Mouse (Mus musculus) ES-E14 (cell line): ENCODE measurements around the gene Taldo1. TPM values are rescaled to one million over a fixed set of nuclear protein-coding genes. Genes with fewer than 3 reads are reported as not detected.
A peak's percentile ranks its signal among the peaks of the same experiment; 100 is the strongest.

Experiments
- DNase-seq: peaks from one replicate; pipeline ENCODE4 v3.0.0-alpha.2; 2013; ENCODE audit warnings: low read depth, low spot score
- H3K27ac ChIP-seq: 2 replicates; pipeline ENCODE4 v1.5.1; 2012; ENCODE audit warnings: low read depth, mild to moderate bottlenecking, low read length, moderate library complexity, mixed read lengths; ENCODE audit not compliant: poor library complexity, insufficient read depth, severe bottlenecking
- H3K36me3 ChIP-seq: 2 replicates; pipeline ENCODE4 v1.6.1; 2012; ENCODE audit warnings: mild to moderate bottlenecking, low read length, moderate library complexity, mixed read lengths; ENCODE audit not compliant: control insufficient read depth, poor library complexity, insufficient read depth, severe bottlenecking
- H3K4me1 ChIP-seq, 2 experiments: fragments of 150-350 bp in 1 of 2; sonication (generic) in 1 of 2; 2 replicates each; pipeline ENCODE4 v1.6.1; 2012; ENCODE audit warnings: low read length in 2 of 2, mild to moderate bottlenecking in 1 of 2, mixed read lengths in 1 of 2; ENCODE audit not compliant: control insufficient read depth in 2 of 2, insufficient read depth in 2 of 2, poor library complexity in 1 of 2
- H3K4me3 ChIP-seq, 2 experiments: fragments of 150-350 bp in 1 of 2; sonication (generic) in 1 of 2; 2 replicates each; pipeline ENCODE4 v1.5.1; 2012; ENCODE audit warnings: low read length in 2 of 2, low read depth in 1 of 2, mild to moderate bottlenecking in 1 of 2, mixed read lengths in 1 of 2; ENCODE audit not compliant: insufficient read depth in 1 of 2, poor library complexity in 1 of 2, severe bottlenecking in 1 of 2
- H3K9ac ChIP-seq: 2 replicates; pipeline ENCODE4 v1.6.1; 2012; ENCODE audit warnings: low read depth, mild to moderate bottlenecking, low read length, mixed read lengths; ENCODE audit not compliant: poor library complexity, insufficient read depth, severe bottlenecking
- H3K9me3 ChIP-seq: fragments of 150-350 bp; sonication (generic); 2 replicates; pipeline ENCODE4 v1.6.1; 2012; ENCODE audit warnings: low read depth, mild to moderate bottlenecking, low read length; ENCODE audit not compliant: control insufficient read depth, insufficient read depth
- CHD2 ChIP-seq: IDR thresholded peaks from 2 replicates; pipeline ENCODE4 v1.6.1; 2014; ENCODE audit warnings: mild to moderate bottlenecking, low read depth, low read length, inconsistent platforms
- HCFC1 ChIP-seq: IDR thresholded peaks from 2 replicates; pipeline ENCODE4 v1.6.1; 2012; ENCODE audit warnings: low read length, inconsistent platforms, borderline replicate concordance; ENCODE audit not compliant: insufficient read depth
- MAFK ChIP-seq: IDR thresholded peaks from 2 replicates; pipeline ENCODE4 v1.6.1; 2014; ENCODE audit warnings: mild to moderate bottlenecking, low read depth, low read length, inconsistent platforms; ENCODE audit not compliant: insufficient read depth
- ZC3H11A ChIP-seq: IDR thresholded peaks from 2 replicates; pipeline ENCODE4 v1.6.1; 2012; ENCODE audit warnings: low read depth, mild to moderate bottlenecking, inconsistent platforms, low read length, borderline replicate concordance
- ZNF384 ChIP-seq: IDR thresholded peaks from 2 replicates; pipeline ENCODE4 v1.6.1; 2012; ENCODE audit warnings: low read depth, low read length, inconsistent platforms
- in situ Hi-C, 2 experiments: fragments of 600-800 bp; cut with MboI; formaldehyde crosslinking; loops; one replicate each; pipeline ENCODE4 v1.15.1; 2025; ENCODE audit warnings: low sequenced_read_pairs in 2 of 2, inconsistent platforms in 1 of 2; ENCODE audit not compliant: unreplicated experiment in 2 of 2
- total RNA-seq: library from RNA; depleted of rRNA; stranded (reverse); fragments of 300-350 nt; gene quantifications from 2 replicates; pipeline ENCODE4 v1.2.3, GENCODE M21; 2012

The Taldo1 gene
- total RNA-seq, 1 experiment: 327 TPM

DNA sequence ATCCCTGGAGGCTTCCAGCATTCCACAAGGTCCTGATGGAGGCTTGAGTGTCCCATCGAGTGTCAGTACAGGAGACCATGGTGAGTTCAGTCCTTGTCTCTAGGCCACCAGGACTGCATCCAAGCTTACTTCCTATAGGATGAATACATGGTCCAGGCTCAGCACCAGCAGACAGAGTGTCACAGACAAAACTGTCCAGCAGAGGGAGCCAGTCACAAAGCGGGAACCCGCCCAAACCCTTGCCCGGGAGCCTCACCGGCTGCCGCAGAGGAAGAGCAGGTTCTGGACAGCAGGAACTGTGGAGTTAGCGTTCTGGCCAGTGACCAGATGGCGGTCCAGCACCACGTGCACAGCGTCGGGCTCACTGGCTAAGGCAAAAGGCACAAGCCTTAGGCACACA is 16.8 kb downstream of the Taldo1 start:
- Histone ChIP-seq H3K4me1 (peaks cover 0 to 3% of the 10 kb centered on the region in 2 experiments; a peak in 1 of 4 replicates), H3K9ac (no peak overlapping the region), H3K9me3 (no peaks in the 10 kb centered on the region), H3K36me3 (peaks cover 12% of the 10 kb centered on the region; the same call in 1 of the 2 replicates), H3K27ac (no peak overlapping the region), H3K4me3 (no peak overlapping the region)
- in situ Hi-C loops: no loop called here
- TF ChIP-seq MAFK: no peak
- TF ChIP-seq ZC3H11A: no peak
- no peak for TF ChIP-seq HCFC1
- no peak for TF ChIP-seq CHD2
- no peak for TF ChIP-seq ZNF384
- peak; percentile 85 for DNase-seq

DNA sequence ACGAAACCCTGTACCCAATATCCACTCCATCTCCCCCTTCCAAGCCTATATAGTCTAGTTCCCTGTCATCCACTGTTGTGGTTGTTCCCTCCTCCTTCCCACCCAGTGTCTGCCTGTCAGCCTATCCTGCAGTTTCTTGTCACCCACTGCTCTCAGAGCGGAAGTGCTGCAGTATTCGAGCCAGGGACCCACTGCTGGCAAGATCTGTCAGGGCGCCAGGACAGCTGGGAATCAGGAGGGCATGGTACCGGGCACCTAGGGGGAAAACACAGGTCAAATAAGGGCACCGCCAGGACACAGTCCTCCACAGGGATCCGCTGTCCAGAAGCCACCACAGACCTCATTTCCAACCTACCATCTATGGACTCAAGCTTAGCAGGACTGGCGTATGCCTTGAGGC is 18.6 kb downstream of the Taldo1 start:
- Histone ChIP-seq H3K4me3 (no peak overlapping the region), H3K36me3 (peaks cover 12% of the 10 kb centered on the region; the same call in 1 of the 2 replicates), H3K9me3 (no peaks in the 10 kb centered on the region), H3K9ac (no peak overlapping the region), H3K4me1 (peaks cover 0 to 5% of the 10 kb centered on the region in 2 experiments; a peak in 1 of 4 replicates), H3K27ac (no peak overlapping the region)
- TF ChIP-seq MAFK (no peak), ZNF384 (no peak)
- in situ Hi-C loops: no loop called here
- DNase-seq: no peak

DNA sequence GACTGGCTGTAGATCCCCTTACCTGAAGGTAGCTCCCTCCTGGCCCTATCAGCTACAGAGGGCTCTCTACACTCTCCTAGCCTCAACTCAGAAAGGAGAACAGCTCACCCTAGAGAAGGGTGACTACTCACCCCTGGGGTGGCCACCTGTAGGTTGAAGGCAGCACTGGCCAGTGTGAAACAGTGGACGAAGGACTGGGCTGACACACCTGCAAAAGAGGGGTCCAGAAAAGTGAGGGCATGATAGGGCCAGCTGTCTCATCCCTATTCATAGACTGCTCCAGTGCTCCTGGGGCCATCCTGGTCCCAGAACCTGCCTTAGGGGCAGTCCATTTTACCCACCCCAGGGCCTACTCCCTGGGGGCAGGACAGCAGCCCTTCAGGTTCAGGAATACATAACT is 19.7 kb downstream of the Taldo1 start:
- Histone ChIP-seq H3K4me3 (no peak overlapping the region), H3K9me3 (no peaks in the 10 kb centered on the region), H3K4me1 (peaks cover 6 to 11% of the 10 kb centered on the region in 2 experiments; a peak in 3 of 4 replicates), H3K36me3 (peaks cover 12% of the 10 kb centered on the region; the same call in 1 of the 2 replicates), H3K9ac (no peak overlapping the region), H3K27ac (no peak overlapping the region)
- no peak for DNase-seq
- TF ChIP-seq CHD2 (no peak), HCFC1 (no peak), MAFK (no peak), ZNF384 (no peak), ZC3H11A (no peak)
- in situ Hi-C loops: no loop called here

DNA sequence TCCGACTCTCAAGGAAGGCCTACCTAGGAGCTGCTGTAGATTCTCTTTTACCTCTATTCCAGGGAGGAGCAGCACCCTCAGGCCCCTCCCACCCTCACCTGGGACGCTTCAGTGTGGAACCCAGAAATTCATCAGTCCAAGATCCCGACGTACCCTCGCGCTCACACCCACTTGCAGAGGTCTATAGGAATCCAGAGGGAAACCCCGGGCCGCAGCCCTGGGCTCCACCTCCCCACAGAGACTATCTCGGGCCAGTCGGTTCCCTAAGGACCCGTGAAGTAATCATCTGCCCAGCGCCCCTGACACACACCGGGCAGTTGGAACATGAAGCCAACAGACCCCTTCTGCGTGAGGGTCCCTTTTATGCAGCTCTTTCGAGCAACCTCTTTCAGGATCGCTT is 21.3 kb downstream of the Taldo1 start:
- peak overlapping the region; percentile 89 for H3K9ac ChIP-seq
- peaks cover 9% of the 10 kb centered on the region; the same call in 1 of the 2 replicates for H3K36me3 ChIP-seq
- TF ChIP-seq CHD2: no peak
- TF ChIP-seq ZNF384: no peak
- TF ChIP-seq ZC3H11A: no peak
- TF ChIP-seq HCFC1: no peak
- no peak for TF ChIP-seq MAFK
- in situ Hi-C loops: no loop called here
- no peak for DNase-seq
- H3K4me1 ChIP-seq: peaks cover 6 to 15% of the 10 kb centered on the region in 2 experiments; a peak in 3 of 4 replicates
- H3K9me3 ChIP-seq: no peaks in the 10 kb centered on the region
- H3K4me3 ChIP-seq: peak overlapping the region; percentile 91 to 94
- H3K27ac ChIP-seq: no peak overlapping the region

DNA sequence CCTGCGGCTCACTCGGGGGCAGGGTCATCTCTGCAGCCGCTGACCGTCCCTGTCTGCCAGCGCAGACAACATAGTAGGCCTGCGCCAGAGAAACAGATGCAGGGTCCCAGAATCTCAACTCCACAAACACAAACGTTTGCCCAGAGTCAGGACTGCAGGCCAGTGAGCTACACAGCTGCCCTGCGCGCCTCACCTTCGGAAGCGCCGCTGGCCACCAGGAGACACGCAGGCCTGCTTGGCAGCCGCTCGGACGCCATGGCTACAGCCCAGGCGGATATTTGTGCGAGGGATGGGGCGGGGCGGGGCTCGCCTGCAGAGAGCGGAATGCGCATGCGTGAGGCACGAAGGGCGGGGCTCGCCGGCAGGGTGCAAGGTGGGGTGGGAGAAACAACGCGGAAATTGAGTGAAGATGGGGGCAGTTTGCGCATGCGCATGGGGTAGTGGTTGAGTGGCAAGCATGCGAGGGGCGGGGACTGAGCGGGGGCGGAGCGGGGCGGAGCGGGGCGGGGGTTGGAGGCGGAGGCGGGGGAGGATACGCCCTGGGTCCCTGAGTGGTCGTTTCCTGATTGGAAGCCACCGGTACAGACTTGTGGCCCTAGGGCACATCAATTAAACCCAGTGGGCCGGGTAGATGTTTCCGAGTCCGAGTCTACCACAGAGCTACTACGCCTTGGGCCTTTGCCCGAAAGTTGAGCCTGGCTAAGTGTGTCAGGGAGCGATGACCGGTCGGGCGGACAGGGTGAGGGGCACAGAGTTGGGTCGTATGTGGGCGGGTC is 22.0 kb downstream of the Taldo1 start, which contains the start of gene Gatd1:
Gene Gatd1, minus strand, starts transcription at position 328 of the 776 bp plus-strand sequence.
- in situ Hi-C loops: no loop called here

More for the DNA sequence above, 22.0 kb downstream of the Taldo1 start, which contains the start of gene Gatd1:
- Histone ChIP-seq H3K4me1 (peaks cover 6 to 14% of the 10 kb centered on the region in 2 experiments; a peak in 3 of 4 replicates), H3K27ac (no peak within 1 kb of the TSS; the same call in 1 of the 2 replicates), H3K9me3 (no peaks in the 10 kb centered on the region), H3K36me3 (peaks cover 6% of the 10 kb centered on the region; the same call in 1 of the 2 replicates), H3K4me3 (peak within 1 kb of the TSS; percentile 91 to 94), H3K9ac (peak within 1 kb of the TSS; percentile 89)
- 0 out of 2 replicates have a peak, but pooled peaks have one; percentile 29 for TF ChIP-seq HCFC1
- no peak for TF ChIP-seq MAFK
- peak; percentile 100 for DNase-seq
